Mouse (Mus musculus) forelimb bud, embryonic 11.5 days (tissue): Measurements from ENCODE around the gene Tnfaip8l2.
A peak's percentile ranks its signal among the peaks of the same experiment; 100 is the strongest.
"Not testable (repeated sequence)": the region's sequence is repeated elsewhere in the genome, so short reads cannot be mapped to it uniquely, and the experiment has no call there.

Source experiments
- DNase-seq: peaks from one replicate; pipeline ENCODE4 v3.0.0-alpha.2; 2012; ENCODE audit warnings: low read depth, low spot score

Tnfaip8l2 gene

GRCm38 (mm10) chr3:95112760-95113159, 29.4 kb downstream of the Tnfaip8l2 start:
- no peak for DNase-seq

GRCm38 (mm10) chr3:95110911-95111726, 31.0 kb downstream of the Tnfaip8l2 start, which contains the start of gene Vps72:
Gene Vps72, plus strand, starts transcription at chr3:95111022.
- peak; percentile 93 for DNase-seq

DNA sequence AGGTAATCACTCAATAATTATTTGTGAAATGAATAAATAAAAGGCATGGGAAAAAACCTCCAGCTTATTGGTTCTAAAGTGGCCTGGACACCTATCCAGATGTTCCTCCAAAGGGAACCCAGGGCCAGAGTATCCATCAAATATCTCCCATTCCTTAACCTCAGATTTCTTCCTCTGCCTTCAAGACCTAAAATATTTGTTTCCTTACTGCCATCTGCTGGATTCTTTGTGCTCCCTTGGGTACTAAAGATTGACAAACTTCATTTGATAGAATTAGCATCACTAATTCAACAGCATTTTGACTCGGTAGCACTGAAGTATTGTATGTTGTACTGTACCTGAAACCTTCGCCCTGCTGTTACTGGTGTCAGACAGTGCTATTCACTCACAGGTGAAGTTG, 34.3 kb downstream of the Tnfaip8l2 start:
- DNase-seq: no peak

DNA sequence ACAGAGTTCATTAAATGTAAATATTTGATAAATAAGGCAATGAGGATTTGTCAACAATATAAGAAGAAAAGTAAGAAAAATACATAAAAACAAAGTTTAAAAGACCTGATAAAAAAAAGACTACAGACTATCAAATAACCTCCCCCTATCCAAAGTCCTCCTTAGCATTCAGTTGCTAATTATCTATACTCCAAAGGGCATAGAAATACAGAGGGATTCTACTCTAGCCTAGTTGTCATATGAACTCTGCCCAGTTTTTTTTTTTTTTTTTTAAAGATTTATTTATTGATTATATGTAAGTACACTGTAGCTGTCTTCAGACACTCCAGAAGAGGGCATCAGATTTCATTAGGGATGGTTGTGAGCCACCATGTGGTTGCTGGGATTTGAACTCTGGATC, 34.9 kb downstream of the Tnfaip8l2 start:
- DNase-seq: not testable (repeated sequence)

DNA sequence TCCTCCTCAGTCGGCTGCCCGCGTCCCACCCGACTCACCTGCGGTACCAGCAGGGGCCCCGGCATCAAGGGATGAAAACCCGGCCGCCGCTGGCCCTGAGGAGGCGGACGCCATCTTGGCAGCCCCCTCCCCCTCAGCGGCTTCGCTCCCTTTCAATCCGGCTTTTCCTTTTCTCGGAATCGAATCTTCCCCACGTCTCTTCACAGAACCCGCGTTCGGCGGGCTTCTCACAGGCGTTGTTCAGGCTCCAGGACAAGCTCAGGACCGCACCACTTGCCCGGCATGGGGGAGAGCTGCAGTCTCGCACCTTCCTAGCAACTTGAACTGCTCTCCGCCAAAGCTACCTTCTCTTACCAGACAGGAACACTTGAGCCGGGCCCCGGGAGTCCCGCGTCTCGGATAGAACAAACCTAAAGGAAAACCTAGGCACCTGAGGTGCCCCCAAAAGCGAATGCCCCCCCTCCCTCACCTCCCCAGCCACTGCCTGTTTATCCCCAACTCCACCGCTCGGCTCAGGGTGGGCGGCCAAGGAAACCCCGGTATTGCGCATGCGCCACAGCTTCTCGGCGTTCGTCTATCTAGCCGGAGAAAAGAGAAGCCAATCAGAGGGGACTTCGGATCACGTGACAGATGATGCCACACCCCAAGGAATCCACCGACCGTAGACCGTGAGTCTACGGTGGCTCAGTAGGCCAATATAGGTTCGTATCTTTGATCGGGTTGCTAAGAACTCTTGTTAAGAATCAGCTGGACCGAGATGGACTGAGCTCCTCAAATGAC, 35.6 kb downstream of the Tnfaip8l2 start, which contains the start of gene Pip5k1a:
Gene Pip5k1a (minus strand): TSS at position 593 of the 780 bp plus-strand sequence.
- DNase-seq: peak; percentile 100

DNA sequence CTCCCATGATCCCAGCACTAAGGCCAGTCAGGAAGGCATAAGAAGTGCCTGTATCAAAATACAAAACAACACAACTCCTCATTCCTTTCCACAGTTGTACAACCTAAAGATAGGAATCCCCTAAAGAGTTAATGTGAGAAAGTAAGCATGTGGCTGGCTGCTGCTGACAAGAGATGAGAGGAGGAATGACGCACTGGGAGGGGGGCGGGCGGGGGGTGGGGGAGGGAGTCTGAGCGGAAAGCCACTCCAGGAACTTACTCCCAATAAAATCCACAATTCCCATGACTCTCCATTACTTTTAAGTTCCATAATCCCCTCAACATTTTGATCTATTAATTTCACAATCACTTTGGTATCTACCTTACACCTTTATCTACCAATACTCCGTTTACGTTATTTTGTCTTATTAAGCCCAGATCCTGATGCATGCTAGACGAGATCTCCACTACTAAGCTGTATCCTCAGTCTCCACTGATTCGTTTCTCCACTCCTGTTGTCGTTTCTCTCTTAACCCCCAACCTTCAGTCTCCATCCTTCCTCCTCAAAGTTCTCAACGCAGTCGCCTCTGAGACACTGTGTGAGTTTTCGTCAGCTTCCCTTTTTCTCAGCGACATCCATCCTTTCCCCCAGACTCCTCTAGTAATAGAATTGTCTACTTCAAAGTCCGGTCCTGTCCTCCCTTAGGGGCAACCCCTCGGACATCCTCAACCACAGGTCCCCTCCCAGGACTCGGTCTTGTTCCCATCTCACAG, 36.4 kb downstream of the Tnfaip8l2 start:
- DNase-seq: no peak

GRCm38 (mm10) chr3:95105121-95105520, 37.0 kb downstream of the Tnfaip8l2 start:
- DNase-seq: no peak

DNA sequence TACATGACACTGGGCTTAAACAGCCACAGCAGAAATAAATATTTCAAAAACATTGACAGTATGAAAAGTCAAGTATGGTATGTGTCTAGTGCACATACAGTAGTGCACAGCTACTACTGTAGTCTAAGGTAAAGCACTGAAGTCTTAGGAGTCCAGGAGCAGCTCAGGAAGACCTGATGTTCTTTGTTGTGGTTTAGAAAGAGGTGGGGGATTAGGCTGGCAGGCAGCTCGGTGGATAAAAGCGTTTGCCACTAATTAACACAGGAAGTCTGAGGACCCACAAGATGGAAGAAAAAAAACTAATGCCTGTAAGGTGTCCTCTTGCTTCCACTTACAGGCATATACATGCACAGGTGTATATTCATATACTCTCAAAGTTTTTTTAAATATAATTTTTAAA, 41.3 kb downstream of the Tnfaip8l2 start:
- DNase-seq: no peak
